Mouse (Mus musculus): ENCODE results near the gene Ell.
A peak's percentile ranks its signal among the peaks of the same experiment; 100 is the strongest.
"Not testable (repeated sequence)": the region's sequence is repeated elsewhere in the genome, so short reads cannot be mapped to it uniquely, and the experiment has no call there.

The Ell gene

GRCm38 (mm10) chr8:70506328-70507026 is 32.8 kb upstream of the Ell start, which contains the start of gene Rex1bd:
Gene Rex1bd (minus strand): TSS chr8:70506752.
- DNase-seq (ENCODE audit: low spot score), result peak; percentile 91

GRCm38 (mm10) chr8:70507027-70507393 is 32.2 kb upstream of the Ell start:
- no peak for DNase-seq (ENCODE audit: low spot score)

GRCm38 (mm10) chr8:70509281-70509952 is 29.8 kb upstream of the Ell start:
- DNase-seq (ENCODE audit: low spot score), result no peak

- DNase-seq (ENCODE audit: low spot score), result peak; percentile 94
These were observed 28.9 kb upstream of the Ell start, which contains the start of gene Uba52 for GRCm38 (mm10) chr8:70510228-70510915. Gene Uba52 (minus strand): TSS chr8:70510801.

- DNase-seq (ENCODE audit: low spot score), result not testable (repeated sequence)
These were observed 28.1 kb upstream of the Ell start for GRCm38 (mm10) chr8:70511174-70511573.

GRCm38 (mm10) chr8:70511770-70512169 is 27.5 kb upstream of the Ell start:
- DNase-seq (ENCODE audit: low spot score), result no peak

GRCm38 (mm10) chr8:70512253-70512903 is 26.9 kb upstream of the Ell start:
- DNase-seq (ENCODE audit: low spot score), result no peak

- DNase-seq (ENCODE audit: low spot score), result no peak
These were observed 25.8 kb upstream of the Ell start for GRCm38 (mm10) chr8:70513441-70513840.

- no peak for DNase-seq (ENCODE audit: low spot score)
These were observed 21.2 kb upstream of the Ell start for GRCm38 (mm10) chr8:70517940-70518643.

GRCm38 (mm10) chr8:70519043-70519442 is 20.2 kb upstream of the Ell start:
- no peak for DNase-seq (ENCODE audit: low spot score)

GRCm38 (mm10) chr8:70519606-70520005 is 19.7 kb upstream of the Ell start:
- no peak for DNase-seq (ENCODE audit: low spot score)

- DNase-seq (ENCODE audit: low spot score), result peak; percentile 92
These were observed 16.5 kb upstream of the Ell start for GRCm38 (mm10) chr8:70522592-70523403.

GRCm38 (mm10) chr8:70527111-70527511 is 12.1 kb upstream of the Ell start:
- no peak for DNase-seq (ENCODE audit: low spot score)

GRCm38 (mm10) chr8:70527512-70528181 is 11.6 kb upstream of the Ell start, which contains the start of the genes Fkbp8 and Kxd1:
Gene Fkbp8 (plus strand): TSS chr8:70527724.
Gene Kxd1 (minus strand): TSS chr8:70527956.
- DNase-seq (ENCODE audit: low spot score), result peak; percentile 96

GRCm38 (mm10) chr8:70528182-70528797 is 11.0 kb upstream of the Ell start:
- DNase-seq (ENCODE audit: low spot score), result no peak

GRCm38 (mm10) chr8:70529299-70529698 is 10.0 kb upstream of the Ell start:
- no peak for DNase-seq (ENCODE audit: low spot score)

- DNase-seq (ENCODE audit: low spot score), result no peak
These were observed 9.5 kb upstream of the Ell start for GRCm38 (mm10) chr8:70529741-70530161.

- DNase-seq (ENCODE audit: low spot score), result no peak
These were observed 8.9 kb upstream of the Ell start for GRCm38 (mm10) chr8:70530314-70530713.

- no peak for DNase-seq (ENCODE audit: low spot score)
These were observed 5.0 kb upstream of the Ell start for GRCm38 (mm10) chr8:70534281-70534680.

GRCm38 (mm10) chr8:70535221-70535620 is 4.0 kb upstream of the Ell start:
- DNase-seq (ENCODE audit: low spot score), result no peak

Data from urinary bladder, postnatal 25 days (tissue).